Mouse (Mus musculus): ENCODE measurements around the gene Tcf12. TPM values are rescaled to one million over a fixed set of nuclear protein-coding genes. Genes with fewer than 3 reads are reported as not detected.
A peak's percentile ranks its signal among the peaks of the same experiment; 100 is the strongest.

Tcf12 gene
- polyA plus RNA-seq, 2 experiments: 8.8 to 12.1 TPM

GRCm38 (mm10) chr9:72144148-72144547 is 32.5 kb upstream of the Tcf12 start:
- Histone ChIP-seq H3K9me3 (ENCODE audit: control insufficient read depth, low read length) (no peaks in the 10 kb centered on the region), H3K4me1 (replicated peaks; ENCODE audit: control insufficient read depth in 2 of 2, insufficient read depth in 2 of 2, low read length in 1 of 2) (no peaks in the 10 kb centered on the region), H3K9ac (replicated peaks) (no peak overlapping the region), H3K36me3 (replicated peaks; ENCODE audit: control insufficient read depth, insufficient read depth, low read depth) (no peaks in the 10 kb centered on the region), H3K27ac (no peak overlapping the region), H3K4me2 (ENCODE audit: low read depth) (no peak overlapping the region), H3K4me3 (ENCODE audit: insufficient read depth in 1 of 2, low read depth in 2 of 2, low read length in 2 of 2) (no peak overlapping the region), H3K27me3 (ENCODE audit: control insufficient read depth, insufficient read depth, low read length) (no peaks in the 10 kb centered on the region)
- DNase-seq (ENCODE audit: low read depth in 3 of 3, low spot score in 3 of 3): no peak
- WGBS (ENCODE audit: insufficient replicate concordance): 37% methylated on average over 5 of the region's 5 CpGs
- no peak for TF ChIP-seq CTCF (IDR thresholded peaks at IDR 0.05; ENCODE audit: low read depth)
- TF ChIP-seq EP300 (IDR thresholded peaks at IDR 0.05; ENCODE audit: low read depth): no peak
- no peak for ATAC-seq (ENCODE audit: insufficient read depth)

DNA sequence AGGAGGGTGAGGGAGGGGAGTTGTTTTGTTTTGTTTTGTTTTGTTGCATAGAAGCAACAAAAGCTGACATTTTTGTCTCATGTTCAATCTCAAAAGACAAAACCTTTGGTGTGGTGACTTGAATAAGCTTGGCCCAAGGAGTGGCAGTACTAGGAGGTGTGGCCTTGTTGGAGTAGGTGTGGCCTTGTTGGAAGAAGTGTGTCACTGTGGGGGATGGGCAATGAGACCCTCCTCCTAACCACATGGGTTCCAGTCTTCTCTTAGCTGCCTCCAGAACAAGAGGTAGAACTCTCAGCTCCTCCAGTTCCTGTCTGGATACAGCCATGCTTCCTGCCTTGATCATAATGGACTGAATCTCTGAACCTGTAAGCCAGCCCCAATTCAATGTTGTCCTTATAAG is 26.2 kb upstream of the Tcf12 start:
- no peak overlapping the region for H3K4me3 ChIP-seq (ENCODE audit: insufficient read depth in 1 of 2, low read depth in 2 of 2, low read length in 2 of 2)
- no peaks in the 10 kb centered on the region for H3K27me3 ChIP-seq (ENCODE audit: control insufficient read depth, insufficient read depth, low read length)
- no peaks in the 10 kb centered on the region for H3K36me3 ChIP-seq (replicated peaks; ENCODE audit: control insufficient read depth, insufficient read depth, low read depth)
- TF ChIP-seq EP300 (IDR thresholded peaks at IDR 0.05; ENCODE audit: low read depth): no peak
- TF ChIP-seq CTCF (IDR thresholded peaks at IDR 0.05; ENCODE audit: low read depth): no peak
- ATAC-seq (ENCODE audit: insufficient read depth) (no peak), DNase-seq (ENCODE audit: low read depth in 3 of 3, low spot score in 3 of 3) (no peak)
- no peak overlapping the region for H3K9ac ChIP-seq (replicated peaks)
- peaks cover 6% of the 10 kb centered on the region in 2 experiments for H3K4me1 ChIP-seq (replicated peaks; ENCODE audit: control insufficient read depth in 2 of 2, insufficient read depth in 2 of 2, low read length in 1 of 2)
- H3K9me3 ChIP-seq (ENCODE audit: control insufficient read depth, low read length): no peaks in the 10 kb centered on the region
- H3K4me2 ChIP-seq (ENCODE audit: low read depth): no peak overlapping the region
- H3K27ac ChIP-seq: no peak overlapping the region

DNA sequence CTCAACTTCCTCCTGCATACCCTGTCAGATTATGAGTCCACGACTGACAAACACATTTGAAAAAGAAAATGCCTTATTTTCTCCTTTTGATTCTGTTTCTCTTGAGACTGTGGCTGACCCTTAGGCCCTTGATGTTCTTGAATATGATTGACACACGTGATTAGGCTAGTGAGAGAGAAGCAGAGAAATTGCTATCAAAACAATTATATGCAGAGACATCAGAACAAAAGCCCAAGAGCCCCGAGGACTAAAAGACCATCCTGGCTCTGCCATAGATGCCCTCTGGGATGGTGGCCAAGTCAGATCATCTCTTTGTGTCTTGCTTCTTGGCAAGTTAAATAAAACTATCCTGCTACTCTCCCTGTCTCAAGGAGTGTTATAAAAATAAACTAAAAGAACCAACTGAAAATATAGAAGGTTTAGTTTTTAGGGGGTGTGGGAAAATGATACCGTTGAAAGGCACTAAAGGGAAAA is 22.1 kb upstream of the Tcf12 start:
- Histone ChIP-seq H3K4me1 (replicated peaks; ENCODE audit: control insufficient read depth in 2 of 2, insufficient read depth in 2 of 2, low read length in 1 of 2) (peaks cover 9% of the 10 kb centered on the region in 2 experiments), H3K4me3 (ENCODE audit: insufficient read depth in 1 of 2, low read depth in 2 of 2, low read length in 2 of 2) (peak overlapping the region; percentile 81 to 94), H3K9me3 (ENCODE audit: control insufficient read depth, low read length) (no peaks in the 10 kb centered on the region), H3K4me2 (ENCODE audit: low read depth) (peak overlapping the region; percentile 90), H3K27ac (no peak overlapping the region; the same call in 1 of the 2 replicates), H3K27me3 (ENCODE audit: control insufficient read depth, insufficient read depth, low read length) (no peaks in the 10 kb centered on the region), H3K36me3 (replicated peaks; ENCODE audit: control insufficient read depth, insufficient read depth, low read depth) (no peaks in the 10 kb centered on the region), H3K9ac (replicated peaks) (peak overlapping the region; percentile 74)
- DNase-seq (ENCODE audit: low read depth in 3 of 3, low spot score in 3 of 3): no peak
- TF ChIP-seq CTCF (IDR thresholded peaks at IDR 0.05; ENCODE audit: low read depth) (no peak), EP300 (IDR thresholded peaks at IDR 0.05; ENCODE audit: low read depth) (no peak)
- 34% methylated on average over 4 of the region's 4 CpGs for WGBS (ENCODE audit: insufficient replicate concordance)
- no peak for ATAC-seq (ENCODE audit: insufficient read depth)

DNA sequence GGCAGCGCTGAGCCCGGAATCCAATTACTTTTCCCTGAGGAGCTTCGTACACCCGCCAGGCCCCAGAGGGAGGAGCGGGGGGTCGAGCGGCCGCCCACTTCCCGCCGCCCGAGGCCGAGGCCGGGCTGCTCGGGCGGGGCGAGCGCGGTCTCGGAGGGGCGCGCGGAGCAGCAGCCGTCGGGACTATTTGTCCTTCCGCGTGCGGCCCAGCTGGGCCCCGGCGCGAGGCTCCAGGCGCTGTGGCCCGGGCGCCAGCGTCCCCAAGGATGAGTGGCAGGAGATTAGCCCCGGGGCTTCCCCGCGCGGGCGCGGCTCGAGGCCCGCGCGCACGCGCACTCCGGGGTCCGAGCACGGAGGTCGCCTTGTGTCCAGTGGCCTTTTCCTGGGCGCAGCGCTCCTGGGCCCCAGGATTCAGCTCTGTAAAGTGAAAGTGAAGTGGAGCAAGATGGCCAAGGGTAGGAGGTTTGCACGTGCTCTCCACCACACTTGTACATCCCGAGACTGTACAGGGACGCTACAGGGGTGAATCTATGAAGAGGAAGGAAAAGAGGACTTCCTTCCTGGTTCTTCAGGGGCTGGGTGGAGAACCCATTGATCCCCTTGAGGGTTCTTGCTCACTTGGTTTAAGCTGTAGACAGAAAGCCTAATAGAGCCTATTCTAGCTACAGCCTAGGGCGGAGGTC is 21.6 kb upstream of the Tcf12 start:
- peak overlapping the region; percentile 90 for H3K4me2 ChIP-seq (ENCODE audit: low read depth)
- ATAC-seq (ENCODE audit: insufficient read depth) (peak; percentile 91), DNase-seq (ENCODE audit: low read depth in 3 of 3, low spot score in 3 of 3) (peak; percentile 55 to 64 (median 61))
- peak overlapping the region; percentile 74 for H3K9ac ChIP-seq (replicated peaks)
- H3K4me1 ChIP-seq (replicated peaks; ENCODE audit: control insufficient read depth in 2 of 2, insufficient read depth in 2 of 2, low read length in 1 of 2): peaks cover 9% of the 10 kb centered on the region in 2 experiments
- H3K27ac ChIP-seq: peak overlapping the region; percentile 55; the same call in 1 of the 2 replicates
- peak overlapping the region; percentile 81 to 94 for H3K4me3 ChIP-seq (ENCODE audit: insufficient read depth in 1 of 2, low read depth in 2 of 2, low read length in 2 of 2)
- no peak for TF ChIP-seq CTCF (IDR thresholded peaks at IDR 0.05; ENCODE audit: low read depth)
- TF ChIP-seq EP300 (IDR thresholded peaks at IDR 0.05; ENCODE audit: low read depth): no peak
- no peaks in the 10 kb centered on the region for H3K9me3 ChIP-seq (ENCODE audit: control insufficient read depth, low read length)
- H3K27me3 ChIP-seq (ENCODE audit: control insufficient read depth, insufficient read depth, low read length): no peaks in the 10 kb centered on the region
- no peaks in the 10 kb centered on the region for H3K36me3 ChIP-seq (replicated peaks; ENCODE audit: control insufficient read depth, insufficient read depth, low read depth)
- WGBS (ENCODE audit: insufficient replicate concordance): under 1% methylated on average over 55 of the region's 56 CpGs

DNA sequence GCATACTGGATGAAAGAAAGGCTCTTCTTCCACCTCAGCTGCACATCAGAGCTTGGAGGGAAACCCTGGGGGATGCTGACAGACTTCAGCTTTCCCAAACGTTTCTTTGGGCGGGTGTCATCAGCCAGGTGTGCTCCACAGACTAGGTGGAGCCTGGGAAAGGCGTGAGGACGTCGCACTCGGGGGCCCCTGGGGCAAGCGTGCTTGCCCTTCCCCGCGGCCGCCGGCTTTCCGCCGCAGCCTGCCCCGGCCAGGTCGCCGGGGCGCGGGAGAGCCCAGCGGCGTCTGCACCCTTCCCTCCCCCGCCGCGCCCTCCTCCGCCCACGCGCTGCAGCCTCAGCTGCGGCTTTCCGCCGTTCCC is 21.0 kb upstream of the Tcf12 start:
- Histone ChIP-seq H3K9me3 (ENCODE audit: control insufficient read depth, low read length) (no peaks in the 10 kb centered on the region), H3K4me2 (ENCODE audit: low read depth) (peak overlapping the region; percentile 90), H3K27me3 (ENCODE audit: control insufficient read depth, insufficient read depth, low read length) (no peaks in the 10 kb centered on the region), H3K27ac (peak overlapping the region; percentile 12; the same call in 1 of the 2 replicates), H3K4me1 (replicated peaks; ENCODE audit: control insufficient read depth in 2 of 2, insufficient read depth in 2 of 2, low read length in 1 of 2) (peaks cover 9% of the 10 kb centered on the region in 2 experiments), H3K4me3 (ENCODE audit: insufficient read depth in 1 of 2, low read depth in 2 of 2, low read length in 2 of 2) (peak overlapping the region; percentile 81 to 94), H3K36me3 (replicated peaks; ENCODE audit: control insufficient read depth, insufficient read depth, low read depth) (no peaks in the 10 kb centered on the region), H3K9ac (replicated peaks) (peak overlapping the region; percentile 74)
- WGBS (ENCODE audit: insufficient replicate concordance): under 1% methylated on average over 26 of the region's 29 CpGs
- TF ChIP-seq CTCF (IDR thresholded peaks at IDR 0.05; ENCODE audit: low read depth): no peak
- TF ChIP-seq EP300 (IDR thresholded peaks at IDR 0.05; ENCODE audit: low read depth): no peak
- DNase-seq (ENCODE audit: low read depth in 3 of 3, low spot score in 3 of 3): no peak
- peak; percentile 72 for ATAC-seq (ENCODE audit: insufficient read depth)
